Mouse (Mus musculus): ENCODE results near the gene Chmp5. TPM values are rescaled to one million over a fixed set of nuclear protein-coding genes. Genes with fewer than 3 reads are reported as not detected.

Chmp5 gene
- polyA plus RNA-seq, 1 experiment = 125 TPM

- TF ChIP-seq CTCF (IDR thresholded peaks at IDR 0.05; ENCODE audit: borderline replicate concordance, insufficient read depth, low read depth, low read length) (no peak), POLR2A (IDR thresholded peaks at IDR 0.05; ENCODE audit: borderline replicate concordance, insufficient read depth, low read length) (no peak)
- no peaks in the 10 kb centered on the region for H3K27me3 ChIP-seq (ENCODE audit: control insufficient read depth, insufficient read depth, low read length)
- H3K4me1 ChIP-seq (ENCODE audit: control insufficient read depth, insufficient read depth, low read length) = no peaks in the 10 kb centered on the region
- DNase-seq = no peak
- H3K4me3 ChIP-seq (replicated peaks; ENCODE audit: insufficient read depth, low read depth, low read length) = no peak overlapping the region
- no peak overlapping the region for H3K27ac ChIP-seq (ENCODE audit: insufficient read depth, low read length)
Observed at GRCm38 (mm10) chr4:40914287-40914867, 33.8 kb upstream of the Chmp5 start.

- no peaks in the 10 kb centered on the region for H3K27me3 ChIP-seq (ENCODE audit: control insufficient read depth, insufficient read depth, low read length)
- H3K4me3 ChIP-seq (replicated peaks; ENCODE audit: insufficient read depth, low read depth, low read length) = no peak overlapping the region
- no peak overlapping the region for H3K27ac ChIP-seq (ENCODE audit: insufficient read depth, low read length)
- 10% methylated on average over 5 of the region's 5 CpGs for WGBS
- no peak for DNase-seq
- no peaks in the 10 kb centered on the region for H3K4me1 ChIP-seq (ENCODE audit: control insufficient read depth, insufficient read depth, low read length)
- no peak for TF ChIP-seq POLR2A (IDR thresholded peaks at IDR 0.05; ENCODE audit: borderline replicate concordance, insufficient read depth, low read length)
- no peak for TF ChIP-seq CTCF (IDR thresholded peaks at IDR 0.05; ENCODE audit: borderline replicate concordance, insufficient read depth, low read depth, low read length)
Observed at GRCm38 (mm10) chr4:40915947-40916346, 32.3 kb upstream of the Chmp5 start.

DNA sequence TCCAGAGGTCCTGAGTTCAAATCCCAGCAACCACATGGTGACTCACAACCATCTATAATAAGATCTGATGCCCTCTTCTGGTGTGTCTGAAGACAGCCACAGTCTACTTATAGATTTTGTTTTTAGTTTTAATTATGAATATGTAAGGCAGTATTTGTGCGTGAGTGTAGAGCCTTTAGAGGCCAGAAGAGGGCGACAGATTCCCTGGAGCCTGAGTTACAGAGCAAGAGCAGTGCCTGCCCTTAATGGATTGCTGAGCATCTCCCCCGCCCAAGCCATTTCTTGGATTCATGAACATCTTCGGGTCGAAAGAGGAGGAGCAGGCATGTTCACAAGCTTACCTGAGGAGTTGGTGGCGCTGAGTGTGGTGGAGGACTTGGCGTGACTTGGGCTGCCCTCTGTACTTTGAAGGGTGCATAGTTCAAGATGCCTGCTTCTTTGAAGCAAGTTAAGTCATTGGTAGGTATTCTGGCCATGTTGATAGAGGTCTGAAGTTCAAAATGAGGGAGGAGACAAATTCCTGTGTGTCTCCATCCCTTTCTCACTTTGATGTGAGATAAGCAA lies 31.5 kb upstream of the Chmp5 start:
- no peak overlapping the region for H3K27ac ChIP-seq (ENCODE audit: insufficient read depth, low read length)
- WGBS = 91% methylated on average over 7 of the region's 7 CpGs
- H3K4me3 ChIP-seq (replicated peaks; ENCODE audit: insufficient read depth, low read depth, low read length) = no peak overlapping the region
- no peak for TF ChIP-seq POLR2A (IDR thresholded peaks at IDR 0.05; ENCODE audit: borderline replicate concordance, insufficient read depth, low read length)
- TF ChIP-seq CTCF (IDR thresholded peaks at IDR 0.05; ENCODE audit: borderline replicate concordance, insufficient read depth, low read depth, low read length) = no peak
- H3K4me1 ChIP-seq (ENCODE audit: control insufficient read depth, insufficient read depth, low read length) = no peaks in the 10 kb centered on the region
- no peak for DNase-seq
- H3K27me3 ChIP-seq (ENCODE audit: control insufficient read depth, insufficient read depth, low read length) = no peaks in the 10 kb centered on the region

DNA sequence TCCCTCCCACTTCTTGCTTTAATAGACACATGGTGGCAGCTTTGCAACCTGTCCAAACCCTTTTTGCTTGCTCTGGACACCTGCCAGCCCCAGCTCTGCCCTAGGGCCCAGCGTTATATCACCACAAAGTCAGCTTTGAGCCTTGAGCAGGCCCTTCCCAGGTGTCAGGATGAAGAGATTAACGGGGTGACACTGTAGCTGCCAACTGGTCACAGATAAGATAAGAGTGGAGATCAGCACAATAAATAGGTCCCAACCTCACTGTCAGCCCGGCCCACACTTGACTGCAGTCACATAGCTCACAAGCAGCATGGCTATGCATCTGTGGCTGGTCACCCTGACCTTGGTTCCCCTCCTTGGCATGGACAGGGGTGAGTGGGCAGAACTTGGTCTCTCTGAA lies 28.4 kb upstream of the Chmp5 start, which contains the start of gene Spink4:
Spink4 (plus strand) TSS at position 268 of the 400 bp plus-strand sequence.
- TF ChIP-seq POLR2A (IDR thresholded peaks at IDR 0.05; ENCODE audit: borderline replicate concordance, insufficient read depth, low read length) = no peak
- TF ChIP-seq CTCF (IDR thresholded peaks at IDR 0.05; ENCODE audit: borderline replicate concordance, insufficient read depth, low read depth, low read length) = no peak
- Histone ChIP-seq H3K27me3 (ENCODE audit: control insufficient read depth, insufficient read depth, low read length) (no peaks in the 10 kb centered on the region), H3K4me1 (ENCODE audit: control insufficient read depth, insufficient read depth, low read length) (no peaks in the 10 kb centered on the region), H3K4me3 (replicated peaks; ENCODE audit: insufficient read depth, low read depth, low read length) (no peak within 1 kb of the TSS), H3K27ac (ENCODE audit: insufficient read depth, low read length) (no peak within 1 kb of the TSS)
- DNase-seq = no peak
- WGBS = 36% methylated on average over 3 of the region's 3 CpGs

DNA sequence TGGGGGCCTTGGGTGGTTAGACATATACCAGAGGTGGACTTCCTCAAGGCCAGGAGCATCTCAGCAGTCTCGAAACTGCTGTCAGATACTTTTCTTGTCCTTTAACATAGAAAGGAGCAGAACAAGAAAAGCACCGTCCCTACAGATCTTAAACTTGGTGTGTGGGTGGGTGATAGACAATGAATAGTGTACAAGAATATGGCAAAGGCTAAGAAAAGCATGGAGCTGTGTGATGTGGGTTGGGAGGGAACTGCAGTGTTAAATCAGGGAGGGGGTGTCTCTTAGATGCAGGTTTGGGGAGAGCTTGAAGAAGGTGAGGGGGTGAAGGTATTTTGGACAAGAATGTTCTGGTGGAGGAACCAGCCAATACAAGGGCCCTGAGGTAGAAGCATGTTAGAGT lies 27.6 kb upstream of the Chmp5 start:
- whole genome bisulfite sequencing = 86% methylated on average over 2 of the region's 2 CpGs
- TF ChIP-seq POLR2A (IDR thresholded peaks at IDR 0.05; ENCODE audit: borderline replicate concordance, insufficient read depth, low read length) (no peak), CTCF (IDR thresholded peaks at IDR 0.05; ENCODE audit: borderline replicate concordance, insufficient read depth, low read depth, low read length) (no peak)
- no peak overlapping the region for H3K4me3 ChIP-seq (replicated peaks; ENCODE audit: insufficient read depth, low read depth, low read length)
- H3K27ac ChIP-seq (ENCODE audit: insufficient read depth, low read length) = no peak overlapping the region
- DNase-seq = no peak
- H3K27me3 ChIP-seq (ENCODE audit: control insufficient read depth, insufficient read depth, low read length) = no peaks in the 10 kb centered on the region
- H3K4me1 ChIP-seq (ENCODE audit: control insufficient read depth, insufficient read depth, low read length) = no peaks in the 10 kb centered on the region

DNA sequence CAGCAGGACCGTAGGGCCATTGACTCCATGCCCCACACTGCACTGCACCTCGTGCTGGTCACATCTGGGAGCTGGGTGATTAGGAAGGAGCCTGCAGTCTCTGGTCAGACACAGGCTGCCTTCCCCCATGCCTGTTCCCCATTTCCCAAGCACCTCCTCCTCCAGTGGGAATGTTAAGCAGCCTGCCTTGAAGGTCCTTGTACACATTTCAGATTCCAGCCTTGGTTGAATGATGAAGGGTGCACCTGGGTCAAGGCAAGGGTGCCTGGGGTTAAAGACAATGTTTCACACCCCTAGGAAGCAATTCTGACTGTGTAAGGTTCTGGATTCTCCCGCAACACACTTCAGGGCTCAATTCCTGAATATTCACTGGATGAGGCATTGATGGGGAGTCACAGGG lies 26.9 kb upstream of the Chmp5 start:
- 69% methylated on average over 3 of the region's 3 CpGs for WGBS
- Histone ChIP-seq H3K4me1 (ENCODE audit: control insufficient read depth, insufficient read depth, low read length) (no peaks in the 10 kb centered on the region), H3K27ac (ENCODE audit: insufficient read depth, low read length) (no peak overlapping the region), H3K4me3 (replicated peaks; ENCODE audit: insufficient read depth, low read depth, low read length) (no peak overlapping the region), H3K27me3 (ENCODE audit: control insufficient read depth, insufficient read depth, low read length) (no peaks in the 10 kb centered on the region)
- TF ChIP-seq POLR2A (IDR thresholded peaks at IDR 0.05; ENCODE audit: borderline replicate concordance, insufficient read depth, low read length) = no peak
- DNase-seq = no peak

- WGBS = 77% methylated on average over 6 of the region's 6 CpGs
- Histone ChIP-seq H3K4me1 (ENCODE audit: control insufficient read depth, insufficient read depth, low read length) (no peaks in the 10 kb centered on the region), H3K27me3 (ENCODE audit: control insufficient read depth, insufficient read depth, low read length) (no peaks in the 10 kb centered on the region), H3K4me3 (replicated peaks; ENCODE audit: insufficient read depth, low read depth, low read length) (no peak overlapping the region), H3K27ac (ENCODE audit: insufficient read depth, low read length) (no peak overlapping the region)
- TF ChIP-seq CTCF (IDR thresholded peaks at IDR 0.05; ENCODE audit: borderline replicate concordance, insufficient read depth, low read depth, low read length) (no peak), POLR2A (IDR thresholded peaks at IDR 0.05; ENCODE audit: borderline replicate concordance, insufficient read depth, low read length) (no peak)
- DNase-seq = no peak
Observed at GRCm38 (mm10) chr4:40923087-40923651, 25.0 kb upstream of the Chmp5 start.

GRCm38 (mm10) chr4:40925568-40925967 lies 22.6 kb upstream of the Chmp5 start:
- no peak for DNase-seq
- Histone ChIP-seq H3K27ac (ENCODE audit: insufficient read depth, low read length) (no peak overlapping the region), H3K4me1 (ENCODE audit: control insufficient read depth, insufficient read depth, low read length) (no peaks in the 10 kb centered on the region), H3K4me3 (replicated peaks; ENCODE audit: insufficient read depth, low read depth, low read length) (no peak overlapping the region), H3K27me3 (ENCODE audit: control insufficient read depth, insufficient read depth, low read length) (no peaks in the 10 kb centered on the region)
- TF ChIP-seq POLR2A (IDR thresholded peaks at IDR 0.05; ENCODE audit: borderline replicate concordance, insufficient read depth, low read length) (no peak), CTCF (IDR thresholded peaks at IDR 0.05; ENCODE audit: borderline replicate concordance, insufficient read depth, low read depth, low read length) (no peak)
- WGBS = 17% methylated on average over 3 of the region's 3 CpGs
